Mouse (Mus musculus) myocyte (in vitro differentiated cells): ENCODE results near the gene Ncor1.

Experiments
- CEBPB ChIP-seq: IDR thresholded peaks from 2 replicates; pipeline ENCODE4 v1.6.1; 2011; ENCODE audit warnings: mild to moderate bottlenecking, moderate library complexity; ENCODE audit not compliant: poor library complexity, insufficient read depth, severe bottlenecking
- E2F4 ChIP-seq: IDR thresholded peaks from one replicate; pipeline ENCODE4 v1.6.1; 2011; ENCODE audit warnings: mild to moderate bottlenecking, control low read depth, moderate library complexity; ENCODE audit not compliant: insufficient read depth
- MAX ChIP-seq: IDR thresholded peaks from one replicate; pipeline ENCODE4 v1.6.1; 2011; ENCODE audit warnings: low read depth, mild to moderate bottlenecking, control low read depth
- MYOD1 ChIP-seq, 3 experiments: IDR thresholded peaks; one replicate each; pipeline ENCODE4 v1.6.1; 2011; ENCODE audit warnings: control low read depth in 2 of 3, low read depth in 2 of 3, mild to moderate bottlenecking in 2 of 3, moderate library complexity in 1 of 3; ENCODE audit not compliant: insufficient read length in 2 of 3, control insufficient read depth in 1 of 3
- MYOG ChIP-seq, 3 experiments: IDR thresholded peaks; one replicate each; pipeline ENCODE4 v1.6.1; 2011; ENCODE audit warnings: control low read depth in 2 of 3, low read depth in 2 of 3, mild to moderate bottlenecking in 2 of 3; ENCODE audit not compliant: insufficient read length in 2 of 3, control insufficient read depth in 1 of 3, insufficient read depth in 1 of 3
- POLR2A ChIP-seq: IDR thresholded peaks from one replicate; pipeline ENCODE4 v1.6.1; 2011; ENCODE audit warnings: low read depth, mild to moderate bottlenecking, control low read depth, moderate library complexity; ENCODE audit not compliant: insufficient read length
- POLR2AphosphoS2 ChIP-seq: IDR thresholded peaks from one replicate; pipeline ENCODE4 v1.6.1; 2011; ENCODE audit warnings: low read depth, control low read depth; ENCODE audit not compliant: insufficient read length
- REST ChIP-seq: IDR thresholded peaks from one replicate; pipeline ENCODE4 v1.6.1; 2011; ENCODE audit warnings: mild to moderate bottlenecking, control low read depth, moderate library complexity; ENCODE audit not compliant: insufficient read depth, insufficient read length
- TCF12 ChIP-seq: IDR thresholded peaks from one replicate; pipeline ENCODE4 v1.6.1; 2011; ENCODE audit warnings: mild to moderate bottlenecking, control low read depth; ENCODE audit not compliant: poor library complexity, insufficient read depth, severe bottlenecking

DNA sequence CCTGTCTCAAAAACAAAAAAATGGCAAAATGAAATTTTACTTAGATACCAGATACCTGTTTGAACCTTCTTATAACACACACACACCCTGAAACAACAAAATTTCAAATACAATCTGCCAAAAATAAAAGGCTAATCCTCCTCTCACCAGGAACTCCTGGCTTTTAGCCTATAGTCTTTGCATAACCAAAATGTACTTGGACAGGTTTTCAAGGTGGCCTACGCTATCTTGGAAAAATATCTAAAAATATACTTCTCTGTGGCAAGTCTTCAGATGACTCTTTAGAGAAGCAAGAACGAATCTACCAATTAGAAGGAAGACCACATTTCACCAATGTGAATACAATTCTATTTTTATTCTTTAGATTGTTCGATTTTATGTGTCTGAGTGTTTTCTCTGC is 12.5 kb downstream of the Ncor1 start:
- no peak for TF ChIP-seq POLR2A
- no peak for TF ChIP-seq MYOG (IDR thresholded peaks at IDR 0.05; ENCODE audit: control insufficient read depth in 1 of 3, insufficient read depth in 1 of 3, insufficient read length in 2 of 3, low read depth in 2 of 3)
- no peak for TF ChIP-seq MYOD1 (IDR thresholded peaks at IDR 0.05; ENCODE audit: control insufficient read depth in 1 of 3, insufficient read length in 2 of 3, low read depth in 2 of 3)
- TF ChIP-seq E2F4: no peak
- no peak for TF ChIP-seq TCF12
- no peak for TF ChIP-seq CEBPB
- no peak for TF ChIP-seq REST
- TF ChIP-seq MAX: no peak
- TF ChIP-seq POLR2AphosphoS2: no peak
